Mouse (Mus musculus) MEL (cell line): ENCODE results near the gene 1700013F07Rik.
A peak's percentile ranks its signal among the peaks of the same experiment; 100 is the strongest.

Experiments used
- CTCF ChIP-seq, 3 experiments: IDR thresholded peaks in 2 of 3; conservative IDR thresholded peaks in 1 of 3; 2 replicates each; pipeline ENCODE4 v1.5.1; 2011 to 2012; ENCODE audit warnings: low read length in 3 of 3, low read depth in 2 of 3, mild to moderate bottlenecking in 2 of 3, improper control_type of control experiment in 1 of 3, inconsistent platforms in 1 of 3, mixed read lengths in 1 of 3, moderate library complexity in 1 of 3; ENCODE audit not compliant: control insufficient read depth in 1 of 3, insufficient read depth in 1 of 3, poor library complexity in 1 of 3, severe bottlenecking in 1 of 3
- E2F4 ChIP-seq: IDR thresholded peaks from 2 replicates; pipeline ENCODE4 v1.6.1; 2011; ENCODE audit warnings: low read depth, low read length, improper control_type of control experiment, borderline replicate concordance
- MAX ChIP-seq: IDR thresholded peaks from 2 replicates; pipeline ENCODE4 v1.6.1; 2011; ENCODE audit warnings: low read length, improper control_type of control experiment
- MXI1 ChIP-seq: IDR thresholded peaks from 2 replicates; pipeline ENCODE4 v1.6.1; 2011; ENCODE audit warnings: mild to moderate bottlenecking, low read depth, low read length, improper control_type of control experiment
- NRF1 ChIP-seq: IDR thresholded peaks from 2 replicates; pipeline ENCODE4 v1.6.1; 2014; ENCODE audit warnings: low read depth, mild to moderate bottlenecking, inconsistent platforms, low read length, improper control_type of control experiment, moderate library complexity; ENCODE audit not compliant: poor library complexity, insufficient read depth, severe bottlenecking
- POLR2A ChIP-seq, 2 experiments: IDR thresholded peaks; 2 replicates each; pipeline ENCODE4 v1.6.1; 2011 to 2012; ENCODE audit warnings: low read length in 2 of 2, mild to moderate bottlenecking in 2 of 2, control low read depth in 1 of 2, improper control_type of control experiment in 1 of 2, low read depth in 1 of 2, moderate library complexity in 1 of 2; ENCODE audit not compliant: control insufficient read depth in 1 of 2, insufficient read depth in 1 of 2, poor library complexity in 1 of 2
- TAL1 ChIP-seq: IDR thresholded peaks from 2 replicates; pipeline ENCODE4 v1.6.1; 2012; ENCODE audit warnings: mild to moderate bottlenecking, inconsistent platforms, low read length, moderate library complexity, mixed read lengths
- TBP ChIP-seq: IDR thresholded peaks from 2 replicates; pipeline ENCODE4 v1.8.0; 2011; ENCODE audit warnings: low read depth, low read length, improper control_type of control experiment
- USF1 ChIP-seq: IDR thresholded peaks from 2 replicates; pipeline ENCODE4 v1.6.1; 2014; ENCODE audit warnings: low read depth, mild to moderate bottlenecking, inconsistent platforms, low read length, improper control_type of control experiment, moderate library complexity
- ZKSCAN1 ChIP-seq: IDR thresholded peaks from 2 replicates; pipeline ENCODE4 v1.6.1; 2012; ENCODE audit warnings: low read depth, mild to moderate bottlenecking, inconsistent platforms, low read length, improper control_type of control experiment, moderate library complexity
- ZMIZ1 ChIP-seq: IDR thresholded peaks from 2 replicates; pipeline ENCODE4 v1.6.1; 2012; ENCODE audit warnings: low read depth, mild to moderate bottlenecking, inconsistent platforms, low read length, improper control_type of control experiment, moderate library complexity

- 0 out of 2 replicates have a peak, but pooled peaks have one; percentile 10 for TF ChIP-seq USF1
- no peak for TF ChIP-seq MXI1
- TF ChIP-seq TAL1: no peak
- 0 out of 2 replicates have a peak, but pooled peaks have one; percentile 65 for TF ChIP-seq ZMIZ1
- TF ChIP-seq CTCF (IDR thresholded peaks at IDR 0.05 in 2 of 3, conservative IDR thresholded peaks at IDR 0.05 in 1 of 3; ENCODE audit: control insufficient read depth in 1 of 3, insufficient read depth in 1 of 3, low read depth in 2 of 3, low read length in 3 of 3, poor library complexity in 1 of 3, severe bottlenecking in 1 of 3): peak; percentile 65 to 89 (median 72)
- peak in 1 of 2 experiments; percentile 50; a peak in 2 of 4 replicates for TF ChIP-seq POLR2A (IDR thresholded peaks at IDR 0.05; ENCODE audit: control insufficient read depth in 1 of 2, insufficient read depth in 1 of 2, low read depth in 1 of 2, low read length in 2 of 2, poor library complexity in 1 of 2)
- TF ChIP-seq ZKSCAN1: no peak
- no peak for TF ChIP-seq NRF1
- TF ChIP-seq E2F4: no peak
- TF ChIP-seq MAX: no peak
- TF ChIP-seq TBP: peak; percentile 61
These were observed 29.4 kb downstream of the 1700013F07Rik start for GRCm38 (mm10) chr3:108563309-108563708.
